Mouse (Mus musculus) E14TG2a.4 (cell line): ENCODE results near the gene Cx3cl1.

Experiments
- CTCF ChIP-seq: conservative IDR thresholded peaks from 2 replicates; pipeline ENCODE4 v1.5.1; 2014; ENCODE audit warnings: low read length
- NANOG ChIP-seq: IDR thresholded peaks from 2 replicates; pipeline ENCODE4 v1.6.1; 2014; ENCODE audit warnings: borderline replicate concordance, low read length, mixed read lengths

- TF ChIP-seq CTCF (no peak), NANOG (no peak)
Measured at GRCm38 (mm10) chr8:94735426-94736094, 36.2 kb upstream of the Cx3cl1 start.
